Mouse (Mus musculus) neutrophil, adult 5-6 weeks (primary cell): Measurements from ENCODE around the gene Tomt. TPM values are rescaled to one million over a fixed set of nuclear protein-coding genes. Genes with fewer than 3 reads are reported as not detected.
"Not testable (repeated sequence)": the region's sequence is repeated elsewhere in the genome, so short reads cannot be mapped to it uniquely, and the experiment has no call there.

ENCODE experiments used
- ATAC-seq: fragments of 151-379, 151-347 bp; 2 replicates; pipeline ENCODE4 v1.8.0; 2017; ENCODE audit warnings: mild to moderate bottlenecking, moderate TSS enrichment; ENCODE audit not compliant: insufficient number of reproducible peaks, poor library complexity, low FRiP score, severe bottlenecking; ENCODE audit errors: extremely low read depth
- total RNA-seq: library from RNA; stranded (forward); fragments of 200-1000 nt; gene quantifications from 2 replicates; pipeline ENCODE4 v1.2.3, GENCODE M21; 2017

Gene Tomt
- total RNA-seq = 0.49 TPM in 1 of 2 replicates, not detected in the other

DNA sequence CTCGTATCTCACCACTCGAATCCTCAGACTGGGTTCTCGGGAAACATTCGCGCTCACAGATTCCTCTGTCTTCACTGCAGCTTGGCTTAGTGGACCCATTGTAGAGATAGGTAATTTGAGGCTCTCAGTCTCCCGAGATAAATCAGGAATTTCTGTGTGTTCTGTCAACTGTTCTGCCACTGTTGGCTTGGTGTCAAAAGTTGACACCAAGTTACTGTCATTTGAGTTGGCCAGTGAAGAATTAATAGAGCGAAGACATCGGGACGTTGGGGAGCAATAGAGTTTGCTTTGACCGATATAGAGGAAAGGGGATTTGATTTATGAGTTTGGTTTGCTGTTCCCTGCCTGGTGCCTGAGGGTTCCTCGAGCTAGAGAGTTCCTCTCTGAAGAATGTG is at the start of gene Tomt:
TSS of gene Tomt (minus strand) at position 73 of the 395 bp plus-strand sequence.
- no peak for ATAC-seq

DNA sequence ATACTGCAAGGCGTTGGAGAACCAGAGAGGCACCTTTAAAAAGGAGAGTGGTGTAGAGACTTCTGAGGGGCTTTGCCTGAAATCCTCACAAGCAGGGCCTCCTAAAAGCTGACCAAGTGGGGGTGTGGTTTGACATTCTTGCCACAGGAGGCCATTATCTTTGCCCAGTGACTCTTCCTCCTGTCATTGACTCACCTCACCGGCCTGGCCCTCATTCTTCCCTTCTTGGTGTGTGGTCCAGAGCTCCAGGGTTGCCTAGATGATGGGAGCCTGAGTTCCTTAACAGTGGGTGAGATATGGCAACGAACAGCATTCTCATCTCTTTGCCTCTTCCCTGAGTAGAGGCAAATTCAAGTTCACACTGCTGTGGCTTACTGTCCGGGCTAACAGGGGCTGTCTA is 49.7 kb upstream of the Tomt start:
- no peak for ATAC-seq

DNA sequence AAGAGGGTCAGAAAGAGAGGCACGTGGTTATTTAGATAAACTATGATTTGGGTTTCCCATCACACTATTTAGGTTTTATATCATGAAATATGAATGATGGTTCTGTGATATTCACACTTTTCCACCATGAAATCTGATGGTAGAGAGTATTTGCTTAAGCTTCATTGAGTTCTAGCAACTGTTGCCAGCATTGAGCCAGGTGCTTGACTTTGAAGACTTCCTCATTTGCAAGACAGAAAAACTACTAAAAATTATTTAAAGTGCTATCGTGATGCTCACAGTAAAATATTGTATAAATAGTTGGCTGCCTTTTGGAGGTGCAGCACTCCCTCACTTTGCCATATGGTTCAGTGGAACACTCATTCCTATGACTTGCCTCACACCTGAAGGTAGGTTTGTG is 49.1 kb upstream of the Tomt start:
- no peak for ATAC-seq

DNA sequence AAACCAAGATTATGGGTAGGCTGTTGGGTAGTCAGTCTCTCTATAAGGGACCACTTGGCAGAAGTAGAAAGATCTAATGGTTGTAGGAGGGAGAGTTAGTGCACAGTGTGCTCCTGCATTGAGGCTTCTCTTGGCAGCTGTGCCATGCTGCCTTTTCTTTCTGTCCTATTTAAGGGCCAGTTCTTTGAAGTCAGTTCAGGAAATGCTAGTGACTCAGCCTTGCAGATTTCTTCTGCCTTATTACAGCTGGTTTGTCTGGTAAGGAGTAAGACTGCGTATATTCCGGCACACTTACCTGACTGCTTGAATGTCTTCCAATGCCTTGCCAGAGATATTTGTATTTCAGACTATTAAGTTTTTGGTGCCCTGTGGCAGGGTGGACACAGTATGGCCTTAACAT is 48.0 kb upstream of the Tomt start:
- no peak for ATAC-seq

DNA sequence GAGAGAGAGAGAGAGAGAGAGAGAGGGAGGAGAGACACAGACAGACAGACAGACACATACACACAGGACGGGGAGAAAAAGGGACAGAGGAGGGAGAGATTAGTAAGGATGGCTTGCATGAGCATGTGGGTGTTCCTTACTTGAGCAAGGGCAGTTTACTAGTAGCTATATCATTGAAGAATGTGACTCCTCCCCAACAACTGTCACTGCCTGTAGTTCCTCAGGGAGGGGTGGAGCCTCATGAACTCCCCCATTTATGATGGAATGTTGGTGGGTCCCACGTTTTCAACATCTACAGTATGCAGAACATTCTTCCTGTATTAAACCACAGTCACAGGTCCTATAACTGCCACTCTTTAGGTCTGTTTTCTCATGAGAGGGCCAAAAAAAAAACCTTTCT is 45.9 kb upstream of the Tomt start:
- ATAC-seq = no peak

DNA sequence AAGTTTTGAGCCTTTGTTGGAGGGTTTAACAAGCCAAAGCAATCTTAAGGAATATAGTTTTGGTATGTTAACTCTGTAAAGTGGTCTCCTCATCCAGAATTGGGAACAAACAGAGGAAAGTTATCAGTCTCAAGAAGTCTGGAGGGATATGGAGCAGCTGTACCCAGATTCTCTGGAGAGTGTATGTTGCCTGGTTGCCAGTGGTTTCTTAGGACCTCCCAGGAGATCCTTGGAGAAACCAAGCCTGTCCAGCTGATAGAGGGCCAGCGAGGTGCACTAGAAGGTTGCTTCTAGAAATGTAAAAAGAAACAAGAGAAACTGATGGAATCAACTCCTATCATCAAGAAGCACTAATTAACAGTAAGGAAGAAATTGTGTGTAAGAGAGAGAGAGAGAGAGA is 45.5 kb upstream of the Tomt start:
- ATAC-seq = no peak

DNA sequence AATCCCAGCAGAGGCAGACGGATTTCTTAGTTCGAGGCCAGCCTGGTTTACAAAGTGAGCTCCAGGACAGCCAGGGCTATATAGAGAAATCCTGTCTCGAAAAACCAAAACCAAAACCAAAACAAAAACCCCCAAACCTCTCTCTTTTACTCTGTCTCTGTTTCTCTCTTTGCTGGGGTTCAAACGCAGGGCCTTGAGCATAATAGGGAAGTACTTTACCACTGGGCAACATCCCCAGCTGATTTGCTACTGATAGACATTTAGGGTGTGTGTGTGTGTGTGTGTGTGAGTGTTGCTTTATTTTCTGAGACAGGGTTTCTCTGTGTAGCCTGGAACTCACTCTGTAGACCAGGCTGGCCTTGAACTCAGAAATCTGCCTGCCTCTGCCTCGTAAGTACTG is 42.8 kb upstream of the Tomt start:
- peak; percentile 74; the same call in 1 of the 2 replicates for ATAC-seq

DNA sequence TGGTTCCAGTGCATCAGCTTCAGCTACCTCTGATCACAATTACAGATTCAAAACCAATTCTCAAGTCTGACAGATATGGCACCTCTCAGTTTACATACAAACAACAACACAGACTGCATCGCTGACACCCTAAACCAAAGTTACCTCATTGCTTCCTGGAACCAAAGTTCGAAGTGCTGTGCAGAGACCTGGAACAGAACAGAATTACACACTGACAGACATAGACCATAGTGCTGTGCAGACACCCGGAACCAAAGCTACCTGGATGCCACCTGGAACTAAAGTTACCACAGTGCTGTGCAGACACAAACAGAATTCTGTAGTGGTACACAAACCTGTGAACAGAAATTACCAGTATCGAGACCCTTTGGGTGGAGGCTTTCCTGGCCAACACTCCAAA is 33.6 kb upstream of the Tomt start:
- no peak for ATAC-seq

DNA sequence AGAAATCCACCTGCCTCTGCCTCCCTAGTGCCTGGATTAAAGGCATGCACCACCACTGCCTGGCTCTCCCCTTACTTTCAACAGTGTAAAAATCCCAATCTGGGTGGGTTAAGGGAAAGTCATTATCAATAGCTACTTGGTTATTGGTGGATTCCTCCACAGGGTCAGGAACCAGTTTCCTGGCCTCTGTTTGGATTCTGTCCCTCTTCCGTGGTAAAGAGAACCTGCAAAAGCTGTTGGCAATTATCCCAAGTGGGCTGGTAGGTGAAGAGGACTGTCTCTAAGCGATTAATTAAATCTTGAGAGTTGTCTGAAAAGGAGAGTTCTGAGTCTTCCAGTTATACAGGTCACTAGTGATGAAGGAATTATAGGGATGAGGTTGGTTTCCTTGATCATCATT is 32.2 kb upstream of the Tomt start:
- ATAC-seq = no peak

DNA sequence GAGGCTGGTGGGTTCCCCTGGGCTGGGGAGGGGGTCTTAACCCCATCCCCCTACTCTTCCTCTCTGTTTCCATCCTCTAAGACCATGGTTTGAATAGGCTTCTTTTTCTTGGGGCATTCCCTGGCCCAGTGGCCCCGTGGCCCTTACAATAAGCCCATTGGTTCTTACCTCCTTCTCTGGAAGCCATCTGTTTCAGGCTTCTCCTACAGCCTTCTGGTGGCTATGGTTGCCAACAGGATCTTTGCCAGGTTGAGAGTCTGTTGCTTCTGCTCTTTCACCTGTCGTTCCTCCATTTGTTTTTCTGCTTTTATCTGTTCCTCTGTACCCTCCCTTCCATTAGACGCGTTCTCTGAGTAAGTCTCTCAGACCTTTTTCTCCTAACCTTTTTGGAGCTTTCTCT is 31.4 kb upstream of the Tomt start:
- no peak for ATAC-seq

DNA sequence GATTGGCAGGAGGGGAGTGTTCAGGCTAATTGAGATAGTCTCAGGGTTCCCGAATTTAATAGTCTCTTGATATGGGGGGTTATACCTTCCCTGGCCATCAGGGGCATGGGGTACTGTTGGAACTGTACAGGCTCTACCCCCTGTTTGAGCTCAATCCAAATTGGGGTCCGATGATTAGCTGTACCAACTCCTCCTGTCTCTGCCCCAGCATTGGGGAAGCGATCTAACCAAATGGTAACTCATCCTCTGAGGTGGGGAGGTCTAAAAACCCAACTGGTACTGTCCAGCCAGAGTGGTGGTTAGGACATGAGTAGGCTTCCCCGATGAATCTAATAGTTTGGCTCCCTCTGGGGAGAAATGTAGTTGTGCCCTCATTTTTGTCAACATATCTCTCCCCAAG is 30.8 kb upstream of the Tomt start:
- ATAC-seq = no peak

DNA sequence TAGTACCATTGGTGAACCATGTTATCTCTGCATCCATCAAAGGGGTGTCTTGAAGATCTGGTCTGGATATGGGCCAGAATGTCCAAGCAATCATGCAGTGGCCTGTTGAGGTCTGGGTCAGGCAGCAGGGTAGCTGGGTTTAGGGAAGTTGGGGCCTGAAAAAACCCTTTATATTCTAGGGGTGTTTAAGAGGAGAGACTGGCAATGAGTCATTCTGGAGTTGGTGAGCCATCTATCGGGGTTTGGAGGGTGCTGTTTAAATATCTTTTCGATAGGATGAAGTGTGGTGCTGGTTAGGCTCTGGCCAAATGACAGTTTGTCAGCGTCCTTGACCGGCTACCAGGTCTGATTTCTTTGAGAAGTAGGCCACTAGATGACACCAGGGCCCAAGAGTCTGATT is 29.8 kb upstream of the Tomt start:
- no peak for ATAC-seq

DNA sequence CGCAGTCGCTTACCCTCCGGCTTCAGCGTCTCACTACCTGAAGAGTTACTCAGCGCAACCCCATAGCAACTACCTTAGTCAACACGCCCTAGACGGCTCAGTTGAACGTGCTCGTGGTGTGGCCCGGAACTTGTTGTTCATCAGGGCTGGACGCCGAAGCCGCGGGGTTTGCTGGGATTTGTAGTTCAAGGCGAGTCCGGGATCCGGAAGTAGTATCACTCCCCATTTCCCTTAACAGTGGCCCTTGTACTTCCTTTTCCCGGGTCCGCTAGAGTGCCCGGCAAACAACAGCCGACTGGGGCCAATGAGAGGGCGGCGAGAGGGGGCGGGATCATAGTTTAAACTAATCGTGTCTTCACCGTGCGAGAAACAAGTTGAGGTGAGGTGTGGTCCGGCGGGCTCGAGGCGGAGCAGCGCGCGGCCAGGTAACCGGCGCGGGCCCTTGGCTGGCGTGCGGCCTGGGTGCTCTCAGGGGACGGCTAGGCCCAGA is 27.6 kb upstream of the Tomt start, which contains the start of the genes Lrrc51 and Numa1:
TSS of gene Lrrc51 (minus strand) at position 145 of the 490 bp plus-strand sequence.
TSS of gene Numa1 (plus strand) at position 361 of the 490 bp plus-strand sequence.
- ATAC-seq = peak; percentile 98

DNA sequence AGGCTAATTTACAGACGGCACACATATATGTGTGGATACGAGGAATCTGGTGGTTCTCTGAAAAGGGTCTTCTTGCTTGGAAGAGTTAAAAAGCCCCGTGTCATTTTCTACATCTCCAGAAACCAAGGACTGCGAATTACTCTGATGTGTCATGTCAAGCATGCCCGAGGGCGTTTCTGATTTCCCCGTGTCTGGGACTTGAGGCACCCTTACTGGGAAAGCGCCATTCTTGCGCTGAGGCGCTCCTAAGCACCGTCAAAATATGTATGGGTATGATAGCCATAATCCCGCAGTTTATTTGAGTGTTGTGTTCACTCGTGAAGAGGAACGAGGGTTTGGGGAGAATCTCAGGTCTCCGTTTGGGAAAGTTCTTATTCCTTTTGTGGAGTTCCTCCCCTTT is 27.1 kb upstream of the Tomt start:
- no peak for ATAC-seq

DNA sequence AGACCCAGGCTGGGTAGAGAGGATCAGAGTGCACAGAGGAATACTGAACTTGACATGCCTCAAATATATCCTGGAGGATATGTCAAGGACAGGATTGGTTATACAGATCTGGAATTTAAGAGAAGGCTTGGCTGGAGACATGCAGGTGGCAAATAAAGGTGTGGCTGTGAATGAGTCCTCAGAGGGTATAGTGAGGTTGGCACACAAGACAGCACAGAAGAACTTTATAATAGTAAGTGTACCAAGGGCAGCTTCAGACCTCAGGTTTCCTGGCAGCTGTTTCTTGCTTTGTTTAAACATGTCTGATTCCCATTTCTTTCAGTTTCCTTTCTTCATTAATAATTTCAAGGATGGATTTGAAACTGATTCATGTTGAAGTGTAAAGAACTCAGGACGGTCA is 26.4 kb upstream of the Tomt start:
- no peak for ATAC-seq

DNA sequence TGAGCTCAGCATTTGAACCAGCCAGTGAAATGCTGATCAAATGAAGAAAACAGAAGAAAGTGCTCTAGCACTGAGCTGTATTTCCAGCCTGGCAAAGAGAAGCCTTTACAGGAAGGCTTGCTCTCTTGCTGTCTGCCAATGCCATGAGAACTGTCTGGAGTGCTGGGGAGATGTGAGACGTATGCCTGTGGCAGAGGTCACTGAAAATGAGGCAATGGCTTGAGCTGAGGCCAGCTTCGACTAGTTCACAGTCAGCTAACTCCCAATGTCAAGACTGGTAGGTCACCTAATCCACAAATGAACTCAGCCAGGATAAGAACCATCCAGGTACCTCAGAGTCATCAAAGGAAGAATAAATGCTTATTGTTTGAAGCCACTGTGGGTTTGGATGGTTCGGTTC is 21.9 kb upstream of the Tomt start:
- ATAC-seq = no peak

DNA sequence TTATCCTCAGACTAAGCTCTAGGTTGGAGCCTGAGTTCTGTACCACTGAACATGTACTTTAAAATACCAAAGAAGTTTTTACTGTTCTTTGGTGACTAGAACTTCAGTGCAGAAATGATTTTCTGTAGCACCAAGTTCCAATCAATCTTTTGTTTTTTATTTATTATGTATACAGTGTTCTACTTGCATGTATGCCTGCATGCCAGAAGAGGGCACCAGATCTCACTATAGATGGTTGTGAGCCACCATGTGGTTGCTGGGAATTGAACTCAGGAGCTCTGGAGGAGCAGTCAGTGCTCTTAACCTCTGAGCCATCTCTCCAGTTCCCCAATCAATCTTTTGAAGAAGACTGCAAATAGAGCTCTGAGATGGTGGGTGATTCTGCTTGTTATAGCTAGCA is 19.7 kb upstream of the Tomt start:
- ATAC-seq = not testable (repeated sequence)

DNA sequence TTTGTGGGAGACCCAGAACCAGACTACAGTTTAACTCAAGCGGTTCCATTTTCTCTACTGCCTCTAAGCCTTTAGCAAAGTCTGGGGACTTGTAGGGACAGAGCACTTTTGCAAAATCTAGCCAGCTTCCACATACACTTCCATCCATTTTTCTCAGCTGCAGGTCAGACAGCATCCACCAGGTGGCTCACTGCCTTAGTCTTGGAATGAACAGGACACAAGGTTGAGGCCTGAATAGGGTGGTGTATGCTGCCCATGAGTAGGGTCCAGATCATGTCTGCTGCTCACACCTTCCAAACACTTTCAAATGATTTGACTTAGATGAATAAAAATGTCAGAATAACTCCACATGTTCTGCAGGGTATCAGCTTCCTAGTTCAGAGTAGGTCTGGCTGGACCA is 11.9 kb upstream of the Tomt start:
- ATAC-seq = peak; percentile 76

DNA sequence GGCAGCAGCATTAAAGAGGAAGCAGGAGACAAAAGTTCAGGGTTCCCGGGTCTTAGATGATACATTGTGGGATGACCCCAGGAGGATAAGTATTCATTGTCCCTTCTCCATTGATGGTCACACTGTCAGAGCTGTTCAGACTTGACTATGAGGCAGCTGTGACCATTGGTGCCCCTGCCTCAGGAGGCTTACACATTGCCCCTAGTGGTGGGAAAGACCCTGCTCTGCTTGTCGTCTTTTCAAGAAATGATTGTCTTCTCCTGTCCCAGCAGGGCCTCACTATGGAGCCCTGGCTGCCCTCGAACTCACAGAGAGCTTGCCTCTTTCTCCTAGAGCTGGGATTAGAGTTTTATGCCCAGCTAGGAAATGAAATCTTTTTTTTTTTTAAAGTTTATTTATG is 5.8 kb upstream of the Tomt start:
- no peak for ATAC-seq

DNA sequence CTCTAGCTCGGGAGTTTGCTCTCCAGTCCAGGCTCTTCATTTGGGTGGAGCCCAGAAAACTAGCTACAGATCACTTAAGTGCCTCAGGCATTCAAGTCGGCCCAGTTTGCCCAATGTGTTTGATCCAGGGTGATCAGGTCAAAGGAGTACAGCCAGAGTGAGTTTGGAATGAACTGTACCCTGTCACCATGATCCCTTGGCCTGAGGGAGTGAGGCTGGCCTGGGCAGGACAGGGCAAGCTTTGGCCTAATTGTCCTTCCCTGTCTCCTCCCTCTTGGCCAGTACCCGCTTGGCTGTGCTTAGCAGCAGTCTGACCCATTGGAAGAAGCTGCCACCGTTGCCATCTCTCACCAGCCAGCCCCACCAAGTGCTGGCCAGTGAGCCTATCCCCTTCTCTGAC is 4.0 kb upstream of the Tomt start:
- ATAC-seq = no peak

DNA sequence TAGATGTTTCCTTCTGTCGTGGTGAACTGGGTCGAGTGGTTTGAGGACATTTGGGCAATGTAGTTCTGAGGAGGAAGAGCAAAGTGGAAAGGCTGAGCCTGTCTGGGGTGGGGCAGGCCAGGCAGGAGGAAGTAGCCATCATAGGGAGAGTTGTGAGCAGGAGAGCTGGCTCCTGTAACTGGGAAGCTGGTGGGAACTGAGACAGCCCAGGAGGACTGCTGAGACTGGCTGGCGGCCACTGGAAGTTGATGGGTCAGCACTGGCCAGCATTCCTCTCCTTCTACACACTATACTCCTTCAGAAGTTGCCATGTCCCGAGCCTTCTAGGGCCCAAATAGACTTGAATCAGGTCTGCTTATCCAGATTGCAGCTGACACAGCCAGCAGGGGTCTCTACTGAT is 2.2 kb upstream of the Tomt start:
- no peak for ATAC-seq

DNA sequence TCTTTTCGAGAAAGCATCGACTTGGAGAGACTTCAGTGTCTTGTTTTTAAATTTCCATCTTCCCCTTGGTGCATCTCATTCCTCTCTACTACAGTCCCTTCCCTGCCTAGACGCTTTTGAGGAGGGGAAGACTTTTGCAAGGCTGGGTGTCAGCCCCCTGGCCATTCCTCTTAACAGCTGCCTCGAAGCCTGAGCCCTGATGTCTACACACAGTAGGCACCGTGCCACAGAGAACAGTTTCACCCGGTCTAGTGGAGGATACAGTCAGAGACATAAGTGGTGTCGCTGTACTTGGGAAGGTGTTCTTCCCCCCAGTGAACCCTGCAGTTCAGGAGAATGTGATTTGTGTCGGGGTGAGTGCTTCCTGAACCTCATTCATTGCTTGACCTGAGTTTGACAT is 537 bp upstream of the Tomt start:
- no peak for ATAC-seq
